Mouse (Mus musculus): ENCODE results near the gene Gm20696. TPM values are rescaled to one million over a fixed set of nuclear protein-coding genes. Genes with fewer than 3 reads are reported as not detected.

Gm20696 gene
- total RNA-seq, 2 experiments from 2014 or later, result 2.9 to 5.0 TPM

DNA sequence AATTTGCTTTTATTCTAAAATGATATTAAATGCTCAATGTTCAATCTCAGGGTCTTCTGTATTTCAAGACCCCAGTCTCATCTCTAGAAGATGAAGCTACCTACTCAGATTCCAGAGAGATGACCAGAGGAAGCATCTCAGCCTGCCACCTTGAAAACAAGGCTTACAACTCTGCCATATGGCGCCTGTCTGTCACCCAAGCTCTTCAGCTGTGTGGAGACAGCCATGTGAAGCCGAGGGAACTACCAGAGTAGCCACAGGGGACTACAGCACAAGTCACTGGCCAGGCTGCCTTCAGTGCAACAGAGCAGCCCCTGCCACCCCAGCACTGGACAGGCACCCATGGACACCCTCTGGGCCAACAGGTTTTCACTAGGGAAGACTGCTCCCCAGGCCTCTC lies 289.5 kb downstream of the Gm20696 start:
- no peak for ATAC-seq (replicated peaks; ENCODE audit: low FRiP score, poor library complexity, severe bottlenecking)

DNA sequence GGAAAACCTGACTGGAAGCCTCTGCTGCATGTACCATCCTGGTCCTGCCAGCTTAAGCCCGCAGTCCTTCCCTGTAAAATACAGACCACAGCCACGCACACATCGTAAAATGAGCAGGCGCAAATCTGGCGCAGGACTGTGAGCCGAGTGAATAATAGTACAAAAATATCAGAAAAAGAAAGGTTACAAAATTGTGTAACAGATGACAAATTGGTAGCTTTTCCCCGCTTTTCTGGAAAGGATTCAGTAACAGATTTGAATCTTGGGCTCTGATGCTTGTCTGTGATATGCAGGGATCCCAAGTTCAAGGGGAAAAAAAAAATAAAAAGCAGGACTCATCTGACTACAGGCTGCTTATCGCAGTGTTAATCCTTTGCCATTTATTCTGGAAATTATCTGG lies 289.9 kb downstream of the Gm20696 start:
- no peak for ATAC-seq (replicated peaks; ENCODE audit: low FRiP score, poor library complexity, severe bottlenecking)

DNA sequence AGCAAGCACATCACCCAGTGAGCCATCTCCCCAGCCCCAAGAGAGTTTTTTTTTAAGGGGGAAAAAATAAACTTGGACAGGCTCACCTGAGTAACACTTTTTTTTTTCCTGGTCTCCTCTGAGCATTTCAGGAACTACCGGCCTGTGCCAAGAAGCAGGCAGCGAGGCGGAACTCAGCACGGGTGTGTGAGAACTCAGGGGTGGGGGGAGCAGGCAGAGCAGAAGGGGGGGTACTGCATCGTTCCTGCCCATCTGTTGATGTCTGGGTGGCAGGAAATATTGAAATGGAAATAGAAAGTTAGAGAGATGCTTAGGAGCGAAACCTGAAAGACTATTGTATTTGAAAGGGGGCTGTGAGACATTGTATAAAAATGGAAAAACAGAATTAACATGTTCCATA lies 290.7 kb downstream of the Gm20696 start:
- ATAC-seq (replicated peaks; ENCODE audit: low FRiP score, poor library complexity, severe bottlenecking), result no peak

DNA sequence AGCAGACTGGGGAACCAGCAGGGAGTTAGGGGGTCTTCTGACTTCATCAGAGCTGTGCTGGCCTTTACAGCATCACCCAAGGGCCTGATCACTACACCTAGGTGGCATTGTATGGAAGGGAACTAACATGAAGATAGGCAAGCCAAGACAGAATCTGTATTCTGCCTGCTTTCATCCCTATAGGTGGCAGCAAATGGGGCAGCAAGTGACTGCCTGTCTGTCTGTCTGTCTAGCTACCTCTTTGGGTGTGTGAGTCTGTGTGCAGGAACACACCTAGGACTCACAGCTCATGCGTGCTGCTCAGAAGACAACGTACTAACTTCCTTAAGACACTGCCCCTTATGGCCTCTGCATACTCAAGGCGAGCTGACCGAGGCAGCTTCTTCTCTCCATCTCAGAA lies 291.2 kb downstream of the Gm20696 start:
- ATAC-seq (replicated peaks; ENCODE audit: low FRiP score, poor library complexity, severe bottlenecking), result no peak

DNA sequence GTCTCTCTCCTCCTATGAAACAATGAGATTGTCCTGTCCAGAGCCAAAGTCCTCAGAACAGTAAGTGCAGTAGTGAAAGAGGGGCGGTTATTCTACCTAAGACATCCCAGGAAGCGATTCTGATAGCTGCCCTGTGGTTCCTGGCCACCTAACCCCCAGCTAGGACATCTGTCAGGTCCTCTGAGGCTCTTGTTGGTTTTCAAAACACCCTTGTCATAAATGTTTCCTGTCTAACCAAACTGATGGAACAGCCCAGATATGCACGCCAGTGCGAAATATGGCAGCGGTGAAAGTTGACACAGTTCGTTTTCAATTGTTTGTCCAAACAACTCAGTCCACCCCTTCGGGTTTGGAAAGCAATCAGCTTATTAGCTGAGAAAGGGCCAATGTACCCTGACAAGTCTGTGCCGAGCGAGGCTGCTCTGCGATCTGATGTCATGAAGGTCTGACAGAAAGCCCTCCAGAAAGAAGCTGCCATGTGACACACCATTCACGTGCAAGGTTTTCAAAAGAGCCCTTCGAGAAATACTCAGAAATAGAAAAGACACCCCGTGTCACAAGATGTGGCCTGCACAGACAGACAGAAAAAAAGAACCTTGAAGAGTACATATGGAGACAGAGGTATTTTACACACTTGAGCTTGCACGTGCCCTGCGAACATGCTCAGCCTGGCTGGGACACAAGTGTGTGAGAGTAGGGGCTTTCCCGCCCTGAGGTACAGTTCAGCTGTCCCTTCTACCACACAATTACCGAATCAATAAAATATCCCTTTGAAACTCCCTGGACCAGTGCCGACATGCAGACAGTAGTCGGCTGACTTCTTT lies 291.9 kb downstream of the Gm20696 start:
- ATAC-seq (replicated peaks; ENCODE audit: low FRiP score, poor library complexity, severe bottlenecking), result no peak

DNA sequence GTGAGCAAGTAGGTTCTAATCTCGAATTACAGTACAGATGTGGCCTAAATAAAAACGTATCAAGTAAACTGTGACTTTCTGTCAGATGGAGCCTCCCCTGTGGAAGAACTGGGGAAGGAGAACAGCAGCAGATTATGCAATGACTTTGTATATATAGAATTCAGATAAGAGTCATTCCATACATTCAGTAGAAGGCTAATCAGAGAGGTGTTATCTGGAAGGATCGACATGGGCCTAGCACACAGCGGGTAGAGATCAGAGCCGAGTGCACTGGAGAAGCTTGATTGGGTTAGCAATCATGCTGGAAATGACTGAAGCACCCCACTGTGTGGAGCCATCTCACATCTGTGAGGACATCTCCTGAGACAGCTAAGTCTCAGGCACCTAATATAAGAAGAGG lies 294.2 kb downstream of the Gm20696 start:
- no peak for ATAC-seq (replicated peaks; ENCODE audit: low FRiP score, poor library complexity, severe bottlenecking)

DNA sequence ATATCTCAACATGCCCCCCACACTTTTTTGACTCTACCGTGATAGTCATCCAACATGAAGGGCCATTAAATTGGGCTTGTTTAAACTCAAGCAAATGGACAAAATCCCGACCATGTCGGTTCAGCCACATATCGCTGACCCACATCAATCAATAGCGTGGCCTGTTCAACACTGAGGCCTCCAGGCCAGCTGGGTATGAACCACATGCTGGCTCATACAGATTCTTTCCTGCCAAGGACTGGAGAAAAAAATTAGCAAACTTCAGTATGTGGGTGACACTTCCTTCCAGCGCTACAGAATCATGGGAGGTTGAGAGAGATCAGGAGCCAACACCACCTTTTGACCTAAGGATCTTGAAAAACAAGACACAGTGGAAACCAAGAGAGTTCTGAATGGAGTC lies 294.6 kb downstream of the Gm20696 start:
- ATAC-seq (replicated peaks; ENCODE audit: low FRiP score, poor library complexity, severe bottlenecking), result no peak

DNA sequence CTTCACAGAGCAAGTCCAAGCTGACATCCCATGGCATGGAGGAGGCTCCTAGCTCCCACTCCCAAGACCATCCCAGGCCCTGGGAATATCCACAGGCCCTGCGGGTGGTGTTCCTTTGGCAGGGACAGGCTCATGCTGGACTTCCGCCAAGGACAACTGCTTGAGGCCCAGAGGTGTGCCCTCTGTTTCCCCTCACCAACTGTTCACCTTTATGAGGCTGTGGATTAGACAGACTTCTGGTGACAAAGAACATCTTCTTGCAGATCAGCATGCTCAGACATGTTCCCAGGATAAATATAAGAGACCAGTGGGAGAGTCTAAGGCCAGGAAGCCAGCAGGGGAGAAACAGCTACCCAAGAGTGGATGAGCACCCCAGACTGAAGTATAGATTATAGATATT lies 296.7 kb downstream of the Gm20696 start:
- no peak for ATAC-seq (replicated peaks; ENCODE audit: low FRiP score, poor library complexity, severe bottlenecking)

DNA sequence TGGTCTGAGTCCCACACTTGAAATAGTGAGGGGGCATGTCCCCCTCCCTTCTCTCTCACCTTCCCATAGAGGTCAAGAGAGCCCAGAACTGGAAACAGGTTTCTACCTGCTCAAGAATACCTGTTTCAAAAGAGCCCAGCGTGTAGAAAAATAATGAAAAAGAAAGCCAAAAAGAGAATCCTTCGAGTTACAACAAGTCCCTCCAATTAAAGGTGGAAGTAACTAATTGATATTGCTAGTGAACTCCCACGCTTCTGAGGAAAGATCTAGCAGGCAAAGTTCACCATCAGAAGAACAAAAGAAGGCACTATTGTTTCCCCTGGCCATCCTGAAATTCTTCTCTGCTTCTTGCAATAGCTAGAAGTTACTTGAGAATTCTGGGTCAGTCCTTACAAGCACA lies 297.4 kb downstream of the Gm20696 start:
- ATAC-seq (replicated peaks; ENCODE audit: low FRiP score, poor library complexity, severe bottlenecking), result no peak

DNA sequence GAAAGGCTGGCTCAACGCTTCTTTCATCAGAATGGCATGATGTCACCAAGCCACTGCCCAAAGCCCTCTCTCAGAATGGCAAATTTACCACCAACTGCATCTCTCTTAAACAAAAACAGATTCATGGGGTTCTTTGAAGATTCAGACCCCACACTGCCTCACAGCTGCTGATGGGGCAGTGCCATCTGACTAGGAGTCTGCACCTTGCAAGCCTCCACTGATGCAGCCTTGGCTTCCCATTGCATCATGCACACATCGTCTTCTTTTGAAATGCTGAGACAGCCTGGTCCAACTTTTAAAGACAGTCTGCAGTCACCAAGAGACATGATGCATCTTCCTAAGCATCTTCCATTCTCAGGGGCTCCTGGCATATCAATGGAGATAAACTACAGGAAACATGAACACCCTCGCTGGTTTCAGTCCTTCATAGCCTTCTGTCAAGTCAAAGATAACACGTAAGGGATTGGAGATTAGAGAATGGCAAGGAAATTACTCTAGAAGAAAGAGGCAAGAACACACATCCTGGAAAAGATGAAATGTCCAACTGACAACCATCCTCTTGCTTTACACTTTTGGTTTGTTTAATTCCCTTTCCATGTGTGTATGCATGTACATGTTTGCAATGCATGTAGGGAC lies 298.4 kb downstream of the Gm20696 start:
- no peak for ATAC-seq (replicated peaks; ENCODE audit: low FRiP score, poor library complexity, severe bottlenecking)

DNA sequence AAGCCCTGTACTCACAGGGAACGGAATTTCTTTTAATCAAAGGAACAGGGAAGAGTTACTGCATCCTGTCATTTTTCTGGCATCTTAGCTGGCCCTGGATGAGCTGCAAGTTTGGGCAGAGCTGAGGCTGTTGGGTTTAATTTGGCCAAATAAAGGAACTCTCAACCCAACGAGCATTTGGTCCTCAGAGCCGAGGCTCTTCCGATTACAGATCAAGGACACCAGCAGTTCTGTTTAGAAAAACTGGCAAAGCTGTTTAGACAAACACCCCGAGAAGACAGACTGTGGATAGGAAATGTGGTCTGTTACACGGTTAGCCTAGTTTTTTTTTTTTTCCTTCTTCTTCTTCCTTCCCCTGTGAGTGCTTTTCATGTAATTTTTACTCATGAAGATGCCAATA lies 302.1 kb downstream of the Gm20696 start:
- ATAC-seq (replicated peaks; ENCODE audit: low FRiP score, poor library complexity, severe bottlenecking), result no peak

DNA sequence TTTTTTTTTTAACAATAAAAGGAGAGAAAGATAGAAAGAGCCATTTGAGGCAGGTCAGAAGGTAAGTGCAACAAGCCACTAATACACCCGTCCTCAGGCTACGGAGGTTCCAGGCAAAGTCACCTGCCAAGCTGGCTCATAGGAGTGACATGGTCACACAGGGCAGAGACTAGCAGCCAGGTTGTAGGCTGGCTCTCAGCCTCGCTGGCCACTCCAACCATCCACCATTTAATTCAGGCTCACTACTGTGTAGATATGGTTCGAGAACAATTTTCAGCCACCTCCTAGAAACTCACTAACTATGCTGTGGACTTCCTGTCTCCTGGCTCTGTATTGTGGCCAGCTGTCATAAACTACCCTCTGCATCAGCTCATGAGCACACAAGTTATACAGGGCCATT lies 306.0 kb downstream of the Gm20696 start:
- ATAC-seq (replicated peaks; ENCODE audit: low FRiP score, poor library complexity, severe bottlenecking), result no peak

DNA sequence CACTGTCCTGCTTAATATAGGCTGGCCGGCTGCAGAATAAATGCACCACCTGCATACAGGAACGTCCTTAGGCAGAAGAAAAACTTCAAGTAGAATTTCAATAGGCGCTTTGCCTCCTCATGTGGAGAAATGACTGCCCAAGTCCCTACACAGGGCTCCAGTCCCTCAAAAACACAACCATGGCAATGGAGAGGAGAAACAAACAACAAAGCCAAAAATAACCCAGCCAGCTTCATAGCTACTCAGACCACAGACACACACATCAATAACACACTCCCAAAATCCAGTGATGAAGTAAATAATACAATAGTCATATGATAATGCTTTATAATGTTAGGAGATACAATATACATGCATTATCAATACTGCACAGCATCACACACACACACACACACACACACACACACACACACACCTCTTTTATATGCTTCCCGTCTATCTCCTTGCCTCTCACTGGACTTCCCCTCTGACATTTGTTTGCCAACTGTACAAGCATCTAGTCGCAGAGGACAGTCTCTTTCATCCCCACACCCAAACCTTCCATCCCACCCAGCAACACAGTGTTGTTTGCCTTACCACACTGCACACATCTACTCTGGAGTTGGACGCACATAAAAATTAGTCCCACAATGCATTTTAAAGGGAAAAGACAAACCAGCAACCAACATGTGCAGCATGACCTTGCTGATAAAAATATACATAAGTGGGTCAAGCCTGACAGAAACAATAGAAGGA lies 306.7 kb downstream of the Gm20696 start:
- ATAC-seq (replicated peaks; ENCODE audit: low FRiP score, poor library complexity, severe bottlenecking), result no peak

DNA sequence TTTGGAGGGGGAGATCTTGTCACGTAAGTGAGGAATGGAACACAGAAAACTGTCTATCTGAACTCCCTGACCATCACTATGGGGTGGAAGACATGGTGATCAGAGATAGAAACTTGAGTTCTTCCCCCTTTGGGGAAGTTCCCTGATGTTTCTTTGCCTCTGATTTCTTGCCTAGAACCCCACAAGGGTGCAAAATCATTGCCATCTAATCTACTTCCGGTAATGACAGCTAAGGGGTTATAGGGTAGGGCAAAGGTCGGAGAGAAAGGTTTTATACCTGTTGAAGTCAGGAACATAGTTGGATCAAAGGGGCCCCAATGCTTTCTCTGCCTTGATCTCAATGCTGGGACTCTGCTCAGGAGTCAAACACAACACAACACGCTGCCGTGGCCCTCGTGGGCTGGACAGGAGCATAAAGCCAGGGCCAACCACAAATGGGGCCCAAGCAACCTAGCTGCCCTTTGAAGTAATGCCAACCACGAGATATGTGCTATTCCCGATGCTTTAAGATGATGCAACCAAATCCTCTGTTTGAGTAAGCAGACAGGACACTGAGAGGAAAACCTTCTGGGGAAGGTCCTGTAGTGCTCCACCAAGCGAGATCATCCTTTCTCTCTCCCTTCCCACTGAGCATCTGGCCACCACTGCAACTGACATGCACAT lies 307.4 kb downstream of the Gm20696 start:
- no peak for ATAC-seq (replicated peaks; ENCODE audit: low FRiP score, poor library complexity, severe bottlenecking)

DNA sequence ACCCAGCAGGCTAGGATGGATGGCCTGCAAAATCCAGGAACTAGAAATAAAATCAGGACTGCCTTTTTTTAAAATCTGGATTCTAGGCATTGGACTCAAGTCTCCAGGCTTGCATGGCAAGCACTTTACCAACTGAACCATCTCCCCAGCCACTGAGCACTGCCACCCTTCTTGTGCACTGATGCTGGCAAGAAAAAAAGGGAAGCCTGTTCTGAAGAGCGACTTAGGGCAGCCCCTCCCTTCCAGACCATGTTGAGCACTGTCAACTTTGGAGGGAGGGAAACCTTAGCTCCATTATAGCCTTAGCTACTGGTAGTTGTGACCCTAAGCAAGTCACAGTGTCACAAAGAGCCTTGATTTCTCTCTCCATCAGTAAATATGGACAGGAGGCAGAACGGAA lies 308.7 kb downstream of the Gm20696 start:
- no peak for ATAC-seq (replicated peaks; ENCODE audit: low FRiP score, poor library complexity, severe bottlenecking)

DNA sequence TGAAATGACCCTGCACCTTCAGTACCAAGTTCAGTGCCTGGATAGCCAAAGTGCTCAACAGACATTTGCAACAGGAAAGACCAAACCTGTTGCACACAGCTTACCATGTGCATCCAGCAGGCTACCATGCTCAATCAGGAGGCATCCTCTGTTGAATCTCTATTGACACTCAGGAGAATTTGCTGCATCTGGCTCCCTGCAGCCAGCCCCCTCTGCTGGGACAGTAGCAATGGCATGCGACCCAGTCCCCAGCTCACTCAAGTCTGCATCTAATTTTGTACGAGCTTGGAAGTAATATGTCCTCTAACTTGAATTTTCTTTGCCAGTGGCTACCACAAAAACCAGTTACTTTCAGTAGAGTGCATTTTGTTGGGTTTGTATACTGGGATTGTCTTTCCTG lies 312.3 kb downstream of the Gm20696 start:
- no peak for ATAC-seq (replicated peaks; ENCODE audit: low FRiP score, poor library complexity, severe bottlenecking)

DNA sequence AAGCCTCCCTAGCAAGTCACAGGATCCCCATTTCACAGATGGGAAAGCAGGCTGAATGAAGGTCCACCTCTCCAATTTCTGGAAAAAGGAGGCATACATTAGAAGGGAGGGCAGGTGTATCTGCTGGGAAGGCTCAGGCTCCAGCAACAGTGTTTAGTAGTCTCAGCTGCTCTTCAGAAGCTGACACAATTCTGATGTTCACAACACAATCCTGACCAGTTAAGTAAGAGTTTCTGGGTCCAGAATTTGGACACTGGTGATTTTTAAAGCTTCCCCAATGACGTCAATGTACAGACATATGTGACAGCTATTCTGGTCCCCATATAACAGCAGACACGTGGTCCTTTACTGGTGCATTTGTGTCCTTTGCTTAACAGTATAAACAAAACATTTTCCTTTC lies 313.2 kb downstream of the Gm20696 start:
- ATAC-seq (replicated peaks; ENCODE audit: low FRiP score, poor library complexity, severe bottlenecking), result no peak

DNA sequence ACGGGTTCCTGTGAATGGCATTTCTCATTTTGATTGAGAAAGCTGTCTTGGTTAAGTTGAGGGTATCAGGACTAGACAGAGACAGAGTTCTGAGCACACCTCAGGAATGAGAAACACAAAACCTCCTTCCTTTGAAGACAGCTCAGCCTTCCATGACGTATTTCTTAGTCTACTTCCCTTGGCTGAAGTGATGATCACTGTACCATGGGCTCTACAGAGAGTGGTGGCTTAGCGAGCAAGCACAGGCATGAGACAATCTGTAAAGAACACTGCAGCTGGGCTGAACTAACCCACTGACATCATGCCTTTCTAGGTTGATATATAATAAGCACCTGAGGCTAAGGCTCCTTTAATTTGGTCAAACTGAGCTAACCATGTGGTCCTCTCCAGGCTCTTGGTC lies 316.0 kb downstream of the Gm20696 start:
- ATAC-seq (replicated peaks; ENCODE audit: low FRiP score, poor library complexity, severe bottlenecking), result no peak

DNA sequence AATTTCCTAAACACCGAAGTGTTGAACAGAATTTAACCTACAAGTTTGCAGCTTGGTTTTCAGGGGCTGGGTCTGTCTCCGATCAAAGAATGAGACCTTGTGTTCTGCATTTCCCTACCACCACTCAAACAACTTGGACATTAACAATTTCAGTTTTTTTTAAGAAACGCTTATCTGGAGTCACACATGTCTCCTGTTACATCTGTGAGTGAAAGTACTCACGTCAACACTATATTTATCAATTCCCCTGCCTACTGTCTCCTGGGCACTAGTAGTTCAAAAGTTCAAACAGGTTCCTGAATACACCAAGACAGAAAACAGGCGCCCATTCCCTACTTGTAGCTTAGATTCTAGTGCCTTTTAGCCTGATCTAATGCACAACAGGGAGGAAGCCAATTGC lies 316.4 kb downstream of the Gm20696 start:
- ATAC-seq (replicated peaks; ENCODE audit: low FRiP score, poor library complexity, severe bottlenecking), result no peak; the same call in 1 of the 2 replicates

DNA sequence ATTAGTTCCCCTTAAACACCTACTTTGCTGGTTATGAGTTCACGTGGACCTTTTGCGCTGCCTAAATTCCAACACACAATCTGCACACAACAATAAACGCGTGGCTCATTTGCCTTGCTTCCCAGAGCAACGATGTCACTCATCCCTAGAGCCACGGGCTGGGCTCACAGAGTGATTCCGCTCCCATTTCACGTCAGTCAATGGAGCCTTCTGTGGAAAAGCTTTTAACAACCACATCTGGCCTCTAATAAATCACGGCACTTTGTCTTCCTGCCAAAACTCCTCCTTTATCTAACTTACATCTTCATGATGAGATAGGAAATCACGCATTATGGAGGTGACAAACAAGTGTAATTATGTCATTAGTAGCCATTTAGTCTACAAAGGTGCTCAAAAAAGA lies 318.8 kb downstream of the Gm20696 start:
- ATAC-seq (replicated peaks; ENCODE audit: low FRiP score, poor library complexity, severe bottlenecking), result no peak

Measured in erythroid progenitor cell, adult 5-6 weeks (primary cell).